Mouse (Mus musculus) granulocyte monocyte progenitor cell, adult 5-6 weeks (primary cell): ENCODE measurements around the gene Tmem8b. TPM values are rescaled to one million over a fixed set of nuclear protein-coding genes. Genes with fewer than 3 reads are reported as not detected.

Source experiments
- total RNA-seq, 2 experiments: library from RNA; stranded (forward) in 1 of 2; stranded (reverse) in 1 of 2; fragments of 200-712, 200-1000 nt in 1 of 2; fragments of >200 nt in 1 of 2; fragmentation: Nextera tagmentation in 1 of 2; gene quantifications; 2 replicates each; pipeline ENCODE4 v1.2.3; 2014 to 2017

The Tmem8b gene
- total RNA-seq, 2 experiments from 2014 or later: 0.46 to 1.9 TPM

Other genes with a start within 250 kb of the Tmem8b start
- not detected in 2 replicates for gene Fam166b, start 239.8 kb upstream of the Tmem8b start, total RNA-seq (2014; fragmentation: Nextera tagmentation)
- gene Fam166b, start 239.8 kb upstream of the Tmem8b start, total RNA-seq (2017): not detected in 2 replicates
- 6.9 and 24.2 TPM in 2 replicates for gene Tesk1, start 227.0 kb upstream of the Tmem8b start, total RNA-seq (2014; fragmentation: Nextera tagmentation)
- gene Tesk1, start 227.0 kb upstream of the Tmem8b start, total RNA-seq (2017): 5.9 and 7.4 TPM in 2 replicates
- 7.7 and 11.1 TPM in 2 replicates for gene Cd72, start 214.3 kb upstream of the Tmem8b start, total RNA-seq (2014; fragmentation: Nextera tagmentation)
- 7.0 and 9.1 TPM in 2 replicates for gene Cd72, start 214.3 kb upstream of the Tmem8b start, total RNA-seq (2017)
- not detected in 2 replicates for gene Sit1, start 185.2 kb upstream of the Tmem8b start, total RNA-seq (2014; fragmentation: Nextera tagmentation)
- not detected in 2 replicates for gene Sit1, start 185.2 kb upstream of the Tmem8b start, total RNA-seq (2017)
- gene Ccdc107, start 176.1 kb upstream of the Tmem8b start, total RNA-seq (2014; fragmentation: Nextera tagmentation): 28.2 and 44.7 TPM in 2 replicates
- gene Ccdc107, start 176.1 kb upstream of the Tmem8b start, total RNA-seq (2017): 48.0 and 56.1 TPM in 2 replicates
- 52.0 and 55.5 TPM in 2 replicates for gene Arhgef39, start 169.3 kb upstream of the Tmem8b start, total RNA-seq (2014; fragmentation: Nextera tagmentation)
- 63.7 and 81.2 TPM in 2 replicates for gene Arhgef39, start 169.3 kb upstream of the Tmem8b start, total RNA-seq (2017)
- gene Car9, start 162.0 kb upstream of the Tmem8b start, total RNA-seq (2014; fragmentation: Nextera tagmentation): 11.6 and 16.9 TPM in 2 replicates
- gene Car9, start 162.0 kb upstream of the Tmem8b start, total RNA-seq (2017): 4.1 and 7.6 TPM in 2 replicates
- 1.6 and 3.8 TPM in 2 replicates for gene Tpm2, start 145.2 kb upstream of the Tmem8b start, total RNA-seq (2014; fragmentation: Nextera tagmentation)
- 2.5 and 5.2 TPM in 2 replicates for gene Tpm2, start 145.2 kb upstream of the Tmem8b start, total RNA-seq (2017)
- gene Creb3, start 106.6 kb upstream of the Tmem8b start, total RNA-seq (2014; fragmentation: Nextera tagmentation): 10.5 and 13.4 TPM in 2 replicates
- gene Creb3, start 106.6 kb upstream of the Tmem8b start, total RNA-seq (2017): 24.9 and 25.7 TPM in 2 replicates
- 167 and 198 TPM in 2 replicates for gene Tln1, start 106.3 kb upstream of the Tmem8b start, total RNA-seq (2014; fragmentation: Nextera tagmentation)
- gene Tln1, start 106.3 kb upstream of the Tmem8b start, total RNA-seq (2017): 251 and 299 TPM in 2 replicates
- gene Rgp1, start 90.3 kb upstream of the Tmem8b start, total RNA-seq (2014; fragmentation: Nextera tagmentation): 28.1 and 30.8 TPM in 2 replicates
- gene Rgp1, start 90.3 kb upstream of the Tmem8b start, total RNA-seq (2017): 9.9 and 10.9 TPM in 2 replicates
- 10.6 and 19.0 TPM in 2 replicates for gene Gba2, start 90.1 kb upstream of the Tmem8b start, total RNA-seq (2014; fragmentation: Nextera tagmentation)
- gene Gba2, start 90.1 kb upstream of the Tmem8b start, total RNA-seq (2017): 7.8 and 8.4 TPM in 2 replicates
- gene Msmp, start 84.5 kb upstream of the Tmem8b start, total RNA-seq (2014; fragmentation: Nextera tagmentation): not detected in 2 replicates
- not detected in 2 replicates for gene Msmp, start 84.5 kb upstream of the Tmem8b start, total RNA-seq (2017)
- 0.64 TPM in 1 of 2 replicates, not detected in the other for gene Npr2, start 37.0 kb upstream of the Tmem8b start, total RNA-seq (2014; fragmentation: Nextera tagmentation)
- gene Npr2, start 37.0 kb upstream of the Tmem8b start, total RNA-seq (2017): 0.31 and 0.56 TPM in 2 replicates
- gene Spag8, start 15.4 kb upstream of the Tmem8b start, total RNA-seq (2014; fragmentation: Nextera tagmentation): 1.3 TPM in 1 of 2 replicates, not detected in the other
- gene Spag8, start 15.4 kb upstream of the Tmem8b start, total RNA-seq (2017): not detected in 2 replicates
- 58.6 and 78.3 TPM in 2 replicates for gene Hint2, start 12.5 kb upstream of the Tmem8b start, total RNA-seq (2014; fragmentation: Nextera tagmentation)
- 55.1 and 63.3 TPM in 2 replicates for gene Hint2, start 12.5 kb upstream of the Tmem8b start, total RNA-seq (2017)
- not detected in 2 replicates for gene Fam221b, start 174 bp downstream of the Tmem8b start, total RNA-seq (2014; fragmentation: Nextera tagmentation)
- 0.34 and 0.36 TPM in 2 replicates for gene Fam221b, start 174 bp downstream of the Tmem8b start, total RNA-seq (2017)
- gene Olfr70, start 31.8 kb downstream of the Tmem8b start, total RNA-seq (2014; fragmentation: Nextera tagmentation): not detected in 2 replicates
- gene Olfr70, start 31.8 kb downstream of the Tmem8b start, total RNA-seq (2017): not detected in 2 replicates
- gene Olfr71, start 41.3 kb downstream of the Tmem8b start, total RNA-seq (2014; fragmentation: Nextera tagmentation): not detected in 2 replicates
- not detected in 2 replicates for gene Olfr71, start 41.3 kb downstream of the Tmem8b start, total RNA-seq (2017)
- not detected in 2 replicates for gene Hrct1, start 58.2 kb downstream of the Tmem8b start, total RNA-seq (2014; fragmentation: Nextera tagmentation)
- gene Hrct1, start 58.2 kb downstream of the Tmem8b start, total RNA-seq (2017): not detected in 2 replicates
- not detected in 2 replicates for gene Spaar, start 61.1 kb downstream of the Tmem8b start, total RNA-seq (2014; fragmentation: Nextera tagmentation)
- gene Spaar, start 61.1 kb downstream of the Tmem8b start, total RNA-seq (2017): not detected in 2 replicates
- gene Olfr159, start 102.0 kb downstream of the Tmem8b start, total RNA-seq (2014; fragmentation: Nextera tagmentation): not detected in 2 replicates
- not detected in 2 replicates for gene Olfr159, start 102.0 kb downstream of the Tmem8b start, total RNA-seq (2017)
- gene Olfr156, start 154.9 kb downstream of the Tmem8b start, total RNA-seq (2014; fragmentation: Nextera tagmentation): not detected in 2 replicates
- gene Olfr156, start 154.9 kb downstream of the Tmem8b start, total RNA-seq (2017): not detected in 2 replicates
- not detected in 2 replicates for gene Olfr157, start 171.2 kb downstream of the Tmem8b start, total RNA-seq (2014; fragmentation: Nextera tagmentation)
- gene Olfr157, start 171.2 kb downstream of the Tmem8b start, total RNA-seq (2017): not detected in 2 replicates
- not detected in 2 replicates for gene Olfr155, start 182.6 kb downstream of the Tmem8b start, total RNA-seq (2014; fragmentation: Nextera tagmentation)
- not detected in 2 replicates for gene Olfr155, start 182.6 kb downstream of the Tmem8b start, total RNA-seq (2017)
- 1.3 and 5.5 TPM in 2 replicates for gene Reck, start 206.6 kb downstream of the Tmem8b start, total RNA-seq (2014; fragmentation: Nextera tagmentation)
- 0.22 and 1.4 TPM in 2 replicates for gene Reck, start 206.6 kb downstream of the Tmem8b start, total RNA-seq (2017)